Mouse (Mus musculus): ENCODE measurements around the gene Nmd3. TPM values are rescaled to one million over a fixed set of nuclear protein-coding genes. Genes with fewer than 3 reads are reported as not detected.
A peak's percentile ranks its signal among the peaks of the same experiment; 100 is the strongest.

The Nmd3 gene
- total and polyA plus RNA-seq, 3 experiments, result 72.7 to 97.9 (median 88.1) TPM

DNA sequence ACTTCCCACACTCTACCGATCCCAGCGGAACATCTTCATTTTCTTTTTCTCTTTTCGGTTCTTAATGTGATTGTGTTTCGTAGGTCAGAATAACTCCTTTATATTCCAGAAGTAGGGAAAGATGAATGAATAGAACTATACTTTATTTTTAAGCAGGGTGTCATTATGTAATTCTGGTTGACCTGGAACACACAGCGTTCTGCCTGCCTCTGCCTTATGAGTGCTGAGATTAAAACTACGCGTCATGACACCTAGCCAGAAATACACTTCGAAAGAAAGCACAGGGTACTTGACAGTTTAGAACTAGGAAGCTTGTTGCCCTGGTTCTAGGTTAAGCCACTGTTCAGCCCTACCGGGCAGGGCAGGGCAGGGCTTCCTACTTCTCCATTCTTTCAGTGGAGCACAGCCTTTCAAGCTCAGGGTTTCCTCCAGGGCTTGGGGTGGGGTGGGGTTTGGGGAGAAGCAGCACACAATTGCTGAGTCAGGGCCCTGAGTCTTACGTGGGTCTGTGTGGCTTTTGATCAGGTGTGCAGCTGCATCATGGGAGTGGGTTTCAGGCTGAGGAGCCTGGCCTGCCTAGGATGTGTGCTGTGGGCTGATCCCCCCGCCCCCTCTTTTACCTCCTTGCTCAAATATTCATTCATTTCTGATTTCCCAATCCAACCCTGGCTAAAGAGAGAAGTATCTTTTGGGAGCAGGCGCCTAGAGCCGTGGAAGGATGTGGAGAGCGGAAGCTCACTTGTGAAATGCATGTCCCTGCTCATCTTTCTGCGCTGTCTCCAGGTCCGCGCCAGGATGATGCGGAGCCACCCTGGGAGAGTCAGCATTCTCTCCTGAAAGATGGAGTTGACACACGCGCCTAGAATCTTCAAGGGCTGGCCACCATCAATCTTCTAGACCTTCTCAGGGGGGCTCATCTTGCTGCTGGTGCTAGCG lies 42.1 kb downstream of the Nmd3 start:
- no peak for DNase-seq

DNA sequence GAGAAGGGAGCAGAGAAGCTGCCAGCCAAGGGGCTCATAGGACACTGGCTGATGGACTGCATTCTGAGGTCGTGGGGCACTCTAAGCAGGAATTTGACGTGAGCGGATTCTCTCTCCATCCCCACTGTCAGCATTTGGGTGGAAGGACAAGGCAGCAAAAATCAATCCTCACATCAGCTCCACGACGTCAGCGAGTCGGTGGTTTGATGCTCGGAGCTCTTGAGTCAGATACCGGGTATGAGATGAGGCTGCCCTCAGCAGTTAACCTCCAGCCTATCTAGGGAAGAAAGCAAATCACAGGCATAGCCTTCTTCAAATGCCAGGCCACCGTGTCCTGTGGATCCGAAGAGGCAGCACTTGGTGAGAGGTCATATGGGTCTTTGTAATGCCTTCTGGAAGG lies 43.4 kb downstream of the Nmd3 start:
- DNase-seq, result no peak

DNA sequence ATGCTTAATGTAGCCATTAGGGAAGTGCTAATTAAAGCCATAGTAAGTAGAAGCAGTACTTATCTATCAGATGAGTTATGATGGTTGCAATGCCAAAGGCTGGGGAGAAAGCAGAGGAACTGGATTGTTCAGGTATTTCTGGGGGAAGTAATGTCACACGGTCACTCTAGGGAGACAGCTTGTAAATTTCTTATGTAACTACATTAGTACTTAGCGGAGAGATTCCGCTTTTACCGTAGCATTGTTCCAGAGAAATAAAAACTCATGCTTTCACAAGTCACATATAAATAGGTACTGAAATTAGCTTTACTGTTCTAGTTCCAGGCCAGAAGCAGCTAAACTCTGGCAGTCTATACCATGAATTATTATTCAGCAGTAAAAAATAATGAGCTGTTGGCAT lies 47.4 kb downstream of the Nmd3 start:
- no peak for DNase-seq

DNA sequence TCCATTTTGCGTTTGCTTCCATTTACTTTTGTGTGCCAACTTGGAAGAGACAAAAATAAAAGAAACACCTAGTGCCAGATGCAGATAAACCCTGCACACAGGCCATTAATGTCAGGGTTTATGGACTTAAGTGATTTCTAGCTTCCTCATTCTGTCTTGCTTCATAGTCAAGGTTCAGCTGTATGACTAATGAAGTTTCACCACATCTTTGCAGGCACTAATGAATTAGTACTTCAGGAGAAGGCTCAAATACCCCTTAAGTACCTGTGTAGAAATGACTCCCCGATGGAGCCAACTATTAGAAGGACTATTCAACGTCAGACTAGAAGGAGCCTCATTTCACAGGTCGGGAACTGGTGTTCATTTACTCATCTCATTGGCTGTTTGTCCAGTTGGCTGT lies 51.6 kb downstream of the Nmd3 start:
- peak; percentile 19 for DNase-seq

DNA sequence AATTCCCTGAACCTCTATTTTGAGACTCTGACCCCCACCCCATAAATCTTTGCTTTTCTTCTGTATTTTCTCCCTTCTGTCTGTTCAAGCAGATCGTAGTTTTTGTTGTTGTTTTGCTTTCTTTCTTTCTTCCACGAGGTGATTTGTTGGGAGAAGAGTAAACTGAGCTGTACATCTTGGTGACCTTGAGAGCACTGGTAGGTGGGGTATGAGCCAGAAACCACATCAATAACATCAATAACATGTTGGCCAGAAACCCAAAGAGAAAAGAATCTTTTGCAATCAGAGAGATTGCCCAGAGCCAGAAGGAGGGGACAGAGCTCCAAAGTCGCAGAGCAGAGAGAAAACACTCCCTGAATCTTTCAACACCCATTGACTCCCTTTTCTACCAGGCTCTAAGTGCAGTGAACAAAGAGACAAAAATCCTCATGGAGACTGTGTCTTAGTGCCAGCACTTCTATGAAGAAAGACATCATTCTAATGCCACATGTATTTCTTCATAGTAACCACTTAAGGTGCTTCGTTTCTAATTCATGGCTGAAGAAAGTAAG lies 57.5 kb downstream of the Nmd3 start:
- no peak for DNase-seq

DNA sequence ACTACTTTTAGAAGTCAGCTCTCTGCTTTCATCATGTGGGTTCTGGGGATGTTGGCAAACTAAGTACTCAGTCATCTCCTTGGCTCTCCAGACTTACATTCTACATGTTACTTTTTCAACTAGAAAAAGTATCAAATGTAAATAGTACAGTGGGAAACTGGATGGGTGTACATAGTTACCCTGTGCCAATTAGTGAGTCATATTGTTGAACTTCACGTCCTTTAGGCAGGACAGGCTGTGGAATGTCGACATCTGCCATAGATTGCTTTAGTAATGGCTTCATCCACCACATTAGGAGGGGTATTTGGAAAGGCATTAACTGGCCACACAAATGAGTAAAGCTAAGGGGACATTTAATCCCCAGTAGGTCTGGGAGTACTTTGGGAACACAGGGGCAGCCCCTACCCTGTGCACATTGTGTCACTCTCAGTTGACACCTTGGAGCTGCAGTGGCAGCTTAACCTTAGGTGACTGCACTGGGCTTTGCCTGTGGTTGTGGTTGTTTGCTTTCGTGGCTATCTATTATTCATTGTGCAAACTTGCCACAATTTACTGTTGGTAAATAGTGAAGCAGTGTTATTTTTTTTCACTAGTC lies 71.1 kb downstream of the Nmd3 start:
- no peak for DNase-seq

DNA sequence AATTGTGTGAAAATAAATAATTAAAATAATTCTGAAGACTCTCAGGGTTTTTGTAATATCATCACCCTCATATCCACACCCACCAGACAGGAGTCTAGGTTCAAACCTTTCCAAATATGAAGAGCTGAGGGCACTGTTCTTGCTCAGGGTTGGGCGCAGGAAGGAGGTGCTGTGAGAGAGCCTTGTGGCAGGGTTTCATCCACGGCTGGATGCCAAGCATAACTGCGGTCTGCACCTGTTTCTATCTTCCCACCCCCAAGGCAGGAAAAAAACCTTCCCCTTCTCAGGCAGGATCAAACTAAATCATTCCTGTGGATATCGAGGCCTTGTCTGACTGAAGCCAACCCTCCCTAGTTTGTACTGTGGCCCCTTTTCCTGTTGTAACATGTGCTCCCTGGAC lies 75.7 kb downstream of the Nmd3 start:
- no peak for DNase-seq

DNA sequence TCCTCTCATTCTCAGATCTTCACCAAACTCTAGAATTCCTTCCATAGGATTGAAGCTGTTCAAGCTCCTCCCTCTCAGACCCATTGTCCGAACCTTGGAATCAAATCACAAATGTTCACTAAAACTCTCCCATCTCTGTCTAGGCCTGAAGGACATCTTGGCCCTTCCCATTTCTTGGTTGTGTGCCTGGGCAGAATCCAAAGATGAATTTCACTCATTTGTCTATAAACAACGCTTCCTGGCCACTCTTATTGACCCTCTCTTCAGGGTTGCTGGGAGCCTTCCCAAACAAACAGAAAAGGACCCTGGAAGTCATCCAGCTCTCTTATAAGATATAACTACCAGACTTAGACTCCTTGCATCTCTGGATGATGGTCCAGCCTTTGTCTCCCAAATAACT lies 76.2 kb downstream of the Nmd3 start:
- no peak for DNase-seq

DNA sequence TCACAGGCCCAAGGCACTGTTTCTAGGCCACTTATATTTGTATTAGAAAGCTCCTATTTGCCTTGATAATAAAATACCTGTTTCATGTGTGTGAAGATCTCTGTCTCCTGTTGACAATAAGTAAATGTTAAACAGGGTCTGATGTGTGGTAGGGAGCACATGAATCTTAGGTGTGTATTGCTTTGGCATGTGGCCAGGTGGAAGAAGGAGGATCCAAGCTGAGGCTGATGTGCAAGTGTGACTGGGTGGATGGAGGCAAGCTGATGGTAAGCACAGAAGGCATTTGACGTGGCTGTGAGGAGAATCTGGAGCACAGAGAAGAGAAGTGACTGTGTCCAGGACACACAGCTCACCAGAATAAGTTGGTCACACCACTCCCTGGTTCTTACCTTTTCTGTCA lies 77.3 kb downstream of the Nmd3 start:
- no peak for DNase-seq

DNA sequence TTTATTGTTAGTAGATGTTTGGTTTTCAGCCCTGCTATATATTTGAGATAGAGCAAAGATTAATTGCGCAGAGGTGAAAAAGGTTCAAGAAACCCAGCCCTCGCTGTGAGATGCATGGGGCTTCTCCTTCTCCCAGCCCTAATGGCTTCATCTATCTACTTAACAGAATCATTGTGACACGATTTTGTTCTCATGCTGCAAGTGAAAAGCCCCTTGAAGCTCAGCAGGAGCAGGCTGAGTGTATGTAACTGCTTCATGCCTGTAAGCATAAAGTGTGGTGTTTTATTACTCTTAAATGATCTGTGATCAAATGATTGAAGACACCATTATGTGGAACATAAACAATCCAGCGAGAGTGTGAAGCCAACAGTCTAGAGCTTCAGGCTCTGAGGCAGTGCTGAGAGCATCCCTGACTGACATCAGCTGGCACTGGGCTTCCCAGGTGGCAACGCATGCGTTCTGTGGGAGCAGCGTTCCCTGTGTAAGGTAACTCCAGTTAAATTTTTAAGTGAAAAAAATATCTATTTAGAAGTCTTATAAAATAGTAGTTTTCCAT lies 79.1 kb downstream of the Nmd3 start:
- no peak for DNase-seq

DNA sequence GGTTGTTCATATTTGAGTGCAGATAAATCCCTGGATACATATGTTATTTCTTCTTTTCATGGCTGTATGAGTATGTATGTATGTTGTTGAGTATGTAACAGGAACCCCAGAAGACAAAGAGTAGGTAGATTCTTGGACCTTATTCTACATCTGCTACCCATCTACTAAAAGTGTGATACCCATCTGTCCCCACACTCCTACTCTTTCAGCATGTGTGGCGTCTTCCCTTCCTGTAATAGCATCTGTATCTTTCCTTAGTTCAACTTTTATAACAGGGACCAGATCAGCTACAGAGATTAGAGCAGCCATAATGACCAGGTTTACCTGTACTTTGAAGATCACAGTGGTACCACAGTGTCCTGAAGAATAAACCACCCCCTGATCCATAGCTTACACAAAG lies 81.4 kb downstream of the Nmd3 start:
- DNase-seq, result no peak

Other genes with a start within 250 kb of the Nmd3 start
- gene B3galnt1, start 123.0 kb upstream of the Nmd3 start, total RNA-seq (2021), result 10 to 100 TPM; 10.2 to 14.2 TPM
- 6.0 and 6.4 TPM in 2 replicates for gene B3galnt1, start 123.0 kb upstream of the Nmd3 start, polyA plus RNA-seq (2012; rRNA removed)
- not detected for gene Sptssb, start 138.0 kb downstream of the Nmd3 start, total RNA-seq (2021)
- 0.50 TPM in 1 of 2 replicates, not detected in the other for gene Sptssb, start 138.0 kb downstream of the Nmd3 start, polyA plus RNA-seq (2012; rRNA removed)

All from adrenal gland, adult 2 months (tissue).